ENCODE assay signal across 12 mouse cellular contexts in the genomic region with DNA sequence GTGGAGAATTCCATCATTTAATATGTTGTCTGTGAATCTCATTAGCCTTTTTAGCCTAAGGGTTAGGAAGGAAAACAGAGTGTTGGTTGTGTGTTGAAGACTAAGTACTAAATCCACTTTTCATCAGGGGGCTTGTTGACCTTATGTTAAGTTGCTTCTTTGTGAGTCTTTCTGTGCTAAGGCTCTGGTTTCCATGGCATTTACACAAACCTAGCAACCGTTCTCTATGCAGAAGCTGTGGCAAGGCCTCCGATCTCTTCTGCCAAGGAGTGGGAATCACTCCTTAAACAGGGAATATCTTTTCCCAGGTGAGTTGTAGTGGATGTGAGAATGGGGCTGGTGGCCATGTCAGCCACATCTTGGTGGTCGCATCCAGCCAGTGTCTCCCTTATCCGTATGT.
"Had no signal": no experiment of that assay in that cellular context is flagged by ENCODE, and none has a peak within 500 bp of the region (broad histone marks: within the 10 kb centered on the region; RNA-seq: fewer than 3 reads in every experiment).

No protein-coding gene starts in this region.

- H3K36me3 ChIP-seq: neural tube, embryonic 15.5 days had no signal

- H3K4me3 ChIP-seq: myocyte; neural tube, embryonic 15.5 days had no signal

- DNase-seq: kidney, adult 8-10 months; kidney, postnatal 25 days; left cerebral cortex, postnatal 4 days; lung, adult 18-20 months; right cerebral cortex, postnatal 4 days; spleen, adult 18-20 months; thymus, postnatal 4 days had no signal

- H3K9ac ChIP-seq: liver, embryonic 14.5 days; neural tube, embryonic 15.5 days had no signal

- H3K4me2 ChIP-seq: neural tube, embryonic 15.5 days had no signal

- H3K9me3 ChIP-seq: neural tube, embryonic 15.5 days had no signal

- ATAC-seq: inflammation-experienced regulatory T-cells, adult 6 months; intestine, postnatal 0 days had no signal

- H3K4me1 ChIP-seq: neural tube, embryonic 15.5 days had no signal

- H3K27ac ChIP-seq: liver, embryonic 14.5 days; neural tube, embryonic 15.5 days had no signal
